Mouse (Mus musculus): Measurements from ENCODE around the gene C1galt1. TPM values are rescaled to one million over a fixed set of nuclear protein-coding genes. Genes with fewer than 3 reads are reported as not detected.

The C1galt1 gene
- polyA plus RNA-seq, 1 experiment from 2014 or later: 5.0 TPM

DNA sequence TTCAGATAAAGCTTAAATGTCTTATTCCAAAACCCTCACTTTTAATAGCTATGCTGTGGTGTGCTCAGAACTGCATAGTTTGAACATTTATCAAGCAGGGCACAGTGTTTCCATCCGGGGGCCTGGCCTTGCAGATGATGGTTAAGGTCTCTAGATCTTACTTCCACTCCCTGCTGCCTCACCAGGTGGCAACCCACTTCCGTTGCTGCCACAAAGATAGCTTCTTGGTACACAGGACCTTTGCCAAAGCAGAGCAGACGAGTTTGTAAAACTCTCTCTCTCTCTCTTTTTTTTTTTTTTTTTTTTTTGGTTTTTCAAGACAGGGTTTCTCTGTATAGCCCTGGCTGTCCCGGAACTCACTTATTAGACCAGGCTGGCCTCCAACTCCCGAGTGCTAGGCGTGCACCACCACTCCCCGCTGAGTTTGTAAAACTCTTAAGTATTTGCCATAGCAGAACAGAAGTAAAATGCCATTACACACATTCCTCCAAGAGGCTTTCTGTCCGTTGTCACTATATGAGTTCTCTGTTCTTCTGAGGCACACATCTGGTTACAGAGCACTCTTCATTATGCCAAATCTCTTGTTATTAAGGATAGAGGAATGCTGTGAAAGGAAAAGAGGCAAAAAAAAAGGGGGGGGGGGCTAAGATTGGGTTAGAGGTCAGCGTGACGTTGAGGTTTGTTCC, 773 bp upstream of the C1galt1 start:
- no peak for DNase-seq (ENCODE audit: low spot score)
- Histone ChIP-seq H3K27ac (ENCODE audit: low read depth, low read length) (no peak overlapping the region), H3K9me3 (ENCODE audit: control insufficient read depth, low read length) (no peaks in the 10 kb centered on the region), H3K4me3 (ENCODE audit: low read depth, low read length) (peak overlapping the region; percentile 77), H3K9ac (ENCODE audit: low read length) (no peak overlapping the region), H3K4me1 (ENCODE audit: control insufficient read depth, insufficient read depth, low read length) (0 out of 2 replicates have a peak, but pooled peaks cover 2% of the 10 kb centered on the region), H3K36me3 (ENCODE audit: control insufficient read depth, insufficient read depth, low read length) (no peaks in the 10 kb centered on the region), H3K27me3 (ENCODE audit: control insufficient read depth, insufficient read depth, low read length) (no peaks in the 10 kb centered on the region), H3K4me2 (ENCODE audit: low read depth) (0 out of 2 replicates have a peak overlapping the region, but pooled peaks have one; percentile 17)
- WGBS: 61% methylated on average over 10 of the region's 10 CpGs
- ATAC-seq (ENCODE audit: insufficient read depth, low FRiP score, low TSS enrichment): no peak

DNA sequence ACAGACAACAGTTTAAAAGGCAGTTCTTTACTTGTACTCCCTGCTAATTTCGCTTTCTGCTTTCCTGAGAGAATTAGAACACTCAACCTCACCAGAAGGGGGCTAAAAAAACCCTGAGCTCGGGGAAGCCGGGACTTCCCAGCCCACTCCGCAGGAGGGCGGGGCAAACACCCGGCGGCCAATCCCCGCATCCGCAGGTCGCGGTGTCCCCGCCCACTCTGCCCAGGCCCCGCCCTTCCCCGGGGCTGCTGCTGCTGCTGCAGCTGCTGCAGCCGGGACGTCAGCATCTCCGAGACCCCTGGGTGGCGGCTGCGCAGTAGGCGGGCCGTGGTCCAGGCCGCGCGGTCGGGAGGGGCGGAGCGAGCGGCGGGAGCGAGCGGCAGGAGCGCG, 235 bp upstream of the C1galt1 start:
- Histone ChIP-seq H3K27me3 (ENCODE audit: control insufficient read depth, insufficient read depth, low read length) (no peaks in the 10 kb centered on the region), H3K27ac (ENCODE audit: low read depth, low read length) (peak overlapping the region; percentile 84), H3K9me3 (ENCODE audit: control insufficient read depth, low read length) (no peaks in the 10 kb centered on the region), H3K36me3 (ENCODE audit: control insufficient read depth, insufficient read depth, low read length) (no peaks in the 10 kb centered on the region), H3K4me3 (ENCODE audit: low read depth, low read length) (peak overlapping the region; percentile 77), H3K4me1 (ENCODE audit: control insufficient read depth, insufficient read depth, low read length) (0 out of 2 replicates have a peak, but pooled peaks cover 2% of the 10 kb centered on the region), H3K9ac (ENCODE audit: low read length) (peak overlapping the region; percentile 88), H3K4me2 (ENCODE audit: low read depth) (peak overlapping the region; percentile 67; the same call in 1 of the 2 replicates)
- under 1% methylated on average over 19 of the region's 33 CpGs for WGBS
- DNase-seq (ENCODE audit: low spot score) (peak; percentile 98), ATAC-seq (ENCODE audit: insufficient read depth, low FRiP score, low TSS enrichment) (peak; percentile 99)

DNA sequence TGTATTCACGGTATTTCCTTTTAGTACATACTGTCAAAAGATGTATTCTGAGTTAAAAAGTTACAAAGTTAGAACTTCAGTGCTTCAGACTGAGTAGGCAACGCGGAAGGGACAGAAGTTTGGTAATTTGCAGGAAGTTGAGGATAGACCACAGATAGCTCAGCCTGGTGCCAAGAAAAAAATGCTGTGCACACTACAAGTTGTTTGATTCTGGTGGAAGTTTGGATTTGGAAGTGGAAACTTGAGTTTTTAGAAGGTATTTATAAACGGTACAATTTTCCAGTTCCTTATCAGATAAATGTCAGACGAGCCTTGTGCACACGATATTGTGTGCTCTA, 1.0 kb downstream of the C1galt1 start:
- DNase-seq (ENCODE audit: low spot score) (no peak), ATAC-seq (ENCODE audit: insufficient read depth, low FRiP score, low TSS enrichment) (no peak)
- 0 out of 2 replicates have a peak, but pooled peaks cover 2% of the 10 kb centered on the region for H3K4me1 ChIP-seq (ENCODE audit: control insufficient read depth, insufficient read depth, low read length)
- WGBS: 34% methylated on average over 6 of the region's 6 CpGs
- H3K27me3 ChIP-seq (ENCODE audit: control insufficient read depth, insufficient read depth, low read length): no peaks in the 10 kb centered on the region
- peak overlapping the region; percentile 67 for H3K4me2 ChIP-seq (ENCODE audit: low read depth)
- H3K9me3 ChIP-seq (ENCODE audit: control insufficient read depth, low read length): no peaks in the 10 kb centered on the region
- peak overlapping the region; percentile 77 for H3K4me3 ChIP-seq (ENCODE audit: low read depth, low read length)
- no peak overlapping the region for H3K27ac ChIP-seq (ENCODE audit: low read depth, low read length)
- no peaks in the 10 kb centered on the region for H3K36me3 ChIP-seq (ENCODE audit: control insufficient read depth, insufficient read depth, low read length)
- no peak overlapping the region for H3K9ac ChIP-seq (ENCODE audit: low read length)

DNA sequence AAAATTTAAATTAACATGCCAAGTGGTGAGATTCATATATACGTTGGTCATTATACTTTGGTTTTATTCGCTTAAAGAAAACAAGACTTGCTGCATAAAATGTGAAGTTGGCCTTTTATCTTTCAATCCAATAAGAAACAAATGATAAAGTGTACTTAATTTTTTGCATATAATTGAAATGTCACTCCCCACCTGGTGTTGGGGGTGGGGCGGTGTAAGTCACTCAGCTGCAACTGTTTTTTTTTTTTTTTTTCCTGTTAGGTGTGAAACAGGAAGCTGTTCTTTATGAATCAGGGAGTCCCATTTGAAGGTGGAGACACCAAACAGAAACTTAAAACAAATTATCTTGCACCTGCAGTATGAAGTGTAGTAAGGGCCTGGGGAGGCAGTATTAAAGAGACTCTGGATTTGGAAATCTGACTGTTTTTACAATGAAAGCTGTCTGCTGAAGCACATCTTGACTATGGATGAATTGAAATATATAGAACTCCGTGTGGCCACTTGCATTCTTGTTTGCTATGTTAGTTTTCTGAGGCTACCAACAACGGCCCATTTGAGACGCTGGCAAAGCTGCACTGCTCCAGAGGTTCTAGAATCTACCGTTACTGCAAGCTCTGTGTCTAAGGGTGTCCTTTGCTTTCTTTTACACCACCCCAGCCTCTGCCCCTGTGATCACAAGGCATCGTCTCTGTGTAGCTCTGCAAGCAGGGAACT, 2.2 kb downstream of the C1galt1 start:
- Histone ChIP-seq H3K27ac (ENCODE audit: low read depth, low read length) (no peak overlapping the region), H3K4me2 (ENCODE audit: low read depth) (no peak overlapping the region), H3K9ac (ENCODE audit: low read length) (no peak overlapping the region), H3K4me1 (ENCODE audit: control insufficient read depth, insufficient read depth, low read length) (0 out of 2 replicates have a peak, but pooled peaks cover 2% of the 10 kb centered on the region), H3K36me3 (ENCODE audit: control insufficient read depth, insufficient read depth, low read length) (no peaks in the 10 kb centered on the region), H3K9me3 (ENCODE audit: control insufficient read depth, low read length) (no peaks in the 10 kb centered on the region), H3K27me3 (ENCODE audit: control insufficient read depth, insufficient read depth, low read length) (no peaks in the 10 kb centered on the region), H3K4me3 (ENCODE audit: low read depth, low read length) (no peak overlapping the region)
- WGBS: 77% methylated on average over 8 of the region's 8 CpGs
- no peak for ATAC-seq (ENCODE audit: insufficient read depth, low FRiP score, low TSS enrichment)
- DNase-seq (ENCODE audit: low spot score): no peak

DNA sequence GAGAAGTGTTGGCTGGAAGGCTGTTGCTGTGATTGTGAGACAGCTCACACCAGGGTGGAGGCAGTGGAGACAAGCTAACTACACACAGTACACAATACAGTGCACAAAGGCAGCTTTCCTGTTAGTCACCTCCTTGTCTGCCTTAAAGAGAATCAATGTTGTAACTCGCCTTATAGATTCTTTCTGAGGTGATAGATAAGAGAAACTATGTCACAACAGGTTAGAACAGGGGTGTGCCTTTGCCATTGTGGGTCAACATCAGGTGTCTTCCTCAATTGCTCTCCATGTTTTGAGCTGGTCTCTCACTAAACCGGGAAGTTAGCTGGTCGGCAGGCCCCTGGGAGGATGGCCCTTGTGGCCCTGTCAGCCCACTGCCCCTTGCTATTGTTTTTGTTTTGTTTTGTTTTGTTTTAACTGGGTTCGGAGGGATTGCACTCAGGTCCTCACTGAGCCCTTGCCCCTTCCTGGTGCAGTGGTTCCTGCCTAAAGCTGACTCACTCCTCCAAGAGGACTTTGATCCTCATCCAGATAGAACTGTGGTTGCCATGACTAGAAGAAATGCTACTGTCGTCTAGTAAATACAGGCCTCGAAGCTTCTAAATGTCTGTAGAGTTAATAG, 3.4 kb downstream of the C1galt1 start:
- Histone ChIP-seq H3K9ac (ENCODE audit: low read length) (no peak overlapping the region), H3K27ac (ENCODE audit: low read depth, low read length) (no peak overlapping the region), H3K4me2 (ENCODE audit: low read depth) (no peak overlapping the region), H3K27me3 (ENCODE audit: control insufficient read depth, insufficient read depth, low read length) (no peaks in the 10 kb centered on the region), H3K4me1 (ENCODE audit: control insufficient read depth, insufficient read depth, low read length) (0 out of 2 replicates have a peak, but pooled peaks cover 2% of the 10 kb centered on the region), H3K4me3 (ENCODE audit: low read depth, low read length) (no peak overlapping the region), H3K36me3 (ENCODE audit: control insufficient read depth, insufficient read depth, low read length) (no peaks in the 10 kb centered on the region), H3K9me3 (ENCODE audit: control insufficient read depth, low read length) (no peaks in the 10 kb centered on the region)
- ATAC-seq (ENCODE audit: insufficient read depth, low FRiP score, low TSS enrichment) (no peak), DNase-seq (ENCODE audit: low spot score) (no peak)
- WGBS: 75% methylated on average over 6 of the region's 6 CpGs

DNA sequence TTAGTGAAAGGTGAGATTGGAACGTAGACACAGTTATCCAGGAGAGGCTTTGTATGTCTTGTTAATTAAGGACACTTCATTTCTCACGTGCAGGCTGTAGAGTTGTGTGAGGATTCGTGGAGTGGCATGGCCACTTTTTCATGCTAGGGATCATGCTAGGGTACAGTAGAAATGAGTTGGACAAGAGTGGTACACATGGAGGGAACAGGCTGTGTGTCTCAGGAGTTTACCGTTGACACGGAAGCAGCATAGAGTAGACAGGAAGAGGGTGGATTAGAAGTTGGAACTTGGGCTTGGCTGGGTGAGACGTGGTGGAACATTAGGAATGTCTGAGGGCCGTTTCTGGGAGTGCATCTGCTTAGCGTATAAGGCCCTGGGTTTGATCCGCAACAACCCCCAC, 4.1 kb downstream of the C1galt1 start:
- Histone ChIP-seq H3K36me3 (ENCODE audit: control insufficient read depth, insufficient read depth, low read length) (no peaks in the 10 kb centered on the region), H3K9ac (ENCODE audit: low read length) (no peak overlapping the region), H3K27ac (ENCODE audit: low read depth, low read length) (no peak overlapping the region), H3K27me3 (ENCODE audit: control insufficient read depth, insufficient read depth, low read length) (no peaks in the 10 kb centered on the region), H3K4me2 (ENCODE audit: low read depth) (no peak overlapping the region), H3K4me3 (ENCODE audit: low read depth, low read length) (no peak overlapping the region), H3K9me3 (ENCODE audit: control insufficient read depth, low read length) (no peaks in the 10 kb centered on the region), H3K4me1 (ENCODE audit: control insufficient read depth, insufficient read depth, low read length) (0 out of 2 replicates have a peak, but pooled peaks cover 2% of the 10 kb centered on the region)
- DNase-seq (ENCODE audit: low spot score) (no peak), ATAC-seq (ENCODE audit: insufficient read depth, low FRiP score, low TSS enrichment) (no peak)
- 85% methylated on average over 9 of the region's 9 CpGs for WGBS

DNA sequence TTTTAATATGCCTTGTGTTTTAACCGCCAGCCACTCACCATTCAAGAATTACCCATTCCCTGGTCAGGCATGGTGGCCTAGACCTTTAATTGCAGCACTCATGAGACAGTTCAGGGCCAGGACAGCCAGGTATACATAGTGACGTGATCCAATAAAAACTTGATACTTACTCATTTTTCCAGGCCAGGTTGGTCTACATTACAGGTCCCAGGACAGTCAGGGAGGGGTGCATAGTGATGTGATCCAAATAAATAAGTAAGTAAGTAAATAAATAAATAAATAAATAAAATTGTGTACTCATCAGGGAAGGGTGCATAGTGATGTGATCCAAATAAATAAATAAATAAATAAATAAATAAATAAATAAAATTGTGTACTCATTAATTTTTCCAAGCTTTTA, 6.4 kb downstream of the C1galt1 start:
- Histone ChIP-seq H3K27me3 (ENCODE audit: control insufficient read depth, insufficient read depth, low read length) (no peaks in the 10 kb centered on the region), H3K9ac (ENCODE audit: low read length) (no peak overlapping the region), H3K4me1 (ENCODE audit: control insufficient read depth, insufficient read depth, low read length) (no peaks in the 10 kb centered on the region), H3K4me3 (ENCODE audit: low read depth, low read length) (no peak overlapping the region), H3K27ac (ENCODE audit: low read depth, low read length) (no peak overlapping the region), H3K9me3 (ENCODE audit: control insufficient read depth, low read length) (no peaks in the 10 kb centered on the region), H3K36me3 (ENCODE audit: control insufficient read depth, insufficient read depth, low read length) (no peaks in the 10 kb centered on the region), H3K4me2 (ENCODE audit: low read depth) (no peak overlapping the region)
- DNase-seq (ENCODE audit: low spot score) (no peak), ATAC-seq (ENCODE audit: insufficient read depth, low FRiP score, low TSS enrichment) (no peak)
- WGBS: 89% methylated on average over 2 of the region's 2 CpGs

DNA sequence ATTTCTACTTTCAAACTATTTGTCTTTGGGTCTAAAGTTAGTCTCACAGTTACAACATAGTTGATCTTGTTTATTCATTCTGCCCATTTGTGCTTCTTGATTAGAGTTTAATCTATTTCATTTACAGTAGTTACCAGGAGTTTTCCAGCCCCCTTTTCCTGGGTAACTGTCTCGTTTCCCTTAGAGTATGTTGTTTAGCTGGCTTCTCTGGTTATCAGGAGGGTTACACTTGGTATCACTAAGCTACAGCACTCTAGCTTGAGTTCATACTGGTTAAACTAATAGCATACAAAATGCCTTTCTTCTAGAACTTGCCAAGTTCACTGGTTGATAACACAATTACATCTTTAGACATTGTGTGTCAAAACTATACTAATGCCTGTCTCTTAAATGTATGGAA, 8.3 kb downstream of the C1galt1 start:
- Histone ChIP-seq H3K4me1 (ENCODE audit: control insufficient read depth, insufficient read depth, low read length) (no peaks in the 10 kb centered on the region), H3K27me3 (ENCODE audit: control insufficient read depth, insufficient read depth, low read length) (no peaks in the 10 kb centered on the region), H3K36me3 (ENCODE audit: control insufficient read depth, insufficient read depth, low read length) (no peaks in the 10 kb centered on the region), H3K9me3 (ENCODE audit: control insufficient read depth, low read length) (no peaks in the 10 kb centered on the region), H3K9ac (ENCODE audit: low read length) (no peak overlapping the region), H3K4me2 (ENCODE audit: low read depth) (no peak overlapping the region), H3K27ac (ENCODE audit: low read depth, low read length) (no peak overlapping the region), H3K4me3 (ENCODE audit: low read depth, low read length) (no peak overlapping the region)
- ATAC-seq (ENCODE audit: insufficient read depth, low FRiP score, low TSS enrichment) (no peak), DNase-seq (ENCODE audit: low spot score) (no peak)
- 91% methylated on average over 1 of the region's 1 CpGs for WGBS
